ENCODE assay signal across 8 mouse cellular contexts in the genomic region with DNA sequence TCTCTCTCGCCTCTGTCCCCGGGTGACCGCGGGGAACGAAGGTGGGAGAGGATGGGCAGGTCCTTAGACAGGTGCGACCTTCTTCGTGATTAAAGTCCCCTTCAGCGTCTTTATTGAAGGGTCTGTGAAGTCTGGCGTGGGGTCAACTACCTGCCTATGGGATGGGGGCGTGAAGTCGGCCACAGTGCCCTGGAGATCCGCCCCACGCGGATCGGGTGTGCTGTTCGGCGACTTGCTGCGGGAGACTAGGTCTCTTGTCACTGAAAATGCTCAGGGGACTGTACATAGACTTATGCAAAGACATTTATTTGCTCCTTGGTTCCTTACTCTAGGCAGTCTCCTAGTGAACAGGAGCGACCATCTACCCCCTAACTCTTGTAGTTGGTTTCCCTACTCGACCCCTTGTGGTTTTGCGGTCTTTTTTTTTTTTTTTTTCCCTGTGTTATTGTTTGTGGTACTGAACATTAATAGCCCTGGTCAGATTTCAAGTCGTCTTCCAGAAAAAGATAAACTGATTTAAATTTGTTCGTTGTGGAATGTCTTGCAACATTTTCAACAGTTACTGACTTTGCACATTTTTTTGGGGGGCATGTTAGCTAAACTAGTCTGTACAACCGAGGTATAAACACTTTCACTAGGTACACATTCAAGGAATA. TPM values are rescaled to one million over a fixed set of nuclear protein-coding genes. Genes with fewer than 3 reads are reported as not detected.
DNase-seq lines count a peak whose midpoint lies in the region; ATAC-seq and TF ChIP-seq lines count a peak whose summit lies in the region.

No protein-coding gene starts in this region.

- no peaks in the 10 kb centered on the region for H3K36me3 ChIP-seq in heart, postnatal 0 days (replicated peaks; ENCODE audit: control insufficient read depth, insufficient read depth, low read length)
- H3K36me3 ChIP-seq in hindbrain, embryonic 15.5 days: no peaks in the 10 kb centered on the region
- H3K36me3 ChIP-seq in midbrain, embryonic 15.5 days (replicated peaks): no peaks in the 10 kb centered on the region

- TF ChIP-seq POLR2A in bone marrow, adult 2 months (IDR thresholded peaks at IDR 0.05; ENCODE audit: borderline replicate concordance, control insufficient read depth, low read depth, low read length): no peak

- H3K27me3 ChIP-seq in heart, postnatal 0 days (ENCODE audit: control insufficient read depth, insufficient read depth, low read length): no peaks in the 10 kb centered on the region
- H3K27me3 ChIP-seq in hindbrain, embryonic 15.5 days: no peaks in the 10 kb centered on the region
- H3K27me3 ChIP-seq in midbrain, embryonic 15.5 days (replicated peaks): no peaks in the 10 kb centered on the region

- H3K9ac ChIP-seq in heart, postnatal 0 days (replicated peaks; ENCODE audit: low read depth, low read length): peak overlapping the region; percentile 53
- H3K9ac ChIP-seq in hindbrain, embryonic 15.5 days: peak overlapping the region; percentile 84
- peak overlapping the region; percentile 90 for H3K9ac ChIP-seq in midbrain, embryonic 15.5 days

- H3K4me2 ChIP-seq in heart, postnatal 0 days (ENCODE audit: low read depth, low read length): peak overlapping the region; percentile 65
- peak overlapping the region; percentile 83 for H3K4me2 ChIP-seq in hindbrain, embryonic 15.5 days
- peak overlapping the region; percentile 66 for H3K4me2 ChIP-seq in midbrain, embryonic 15.5 days

- H3K27ac ChIP-seq in heart, postnatal 0 days (ENCODE audit: low read depth): peak overlapping the region; percentile 94
- peak overlapping the region; percentile 89 for H3K27ac ChIP-seq in bone marrow, adult 2 months (ENCODE audit: control insufficient read depth, insufficient read depth, low read depth, low read length, poor library complexity)
- peak overlapping the region; percentile 94 for H3K27ac ChIP-seq in hindbrain, embryonic 15.5 days (replicated peaks)
- peak overlapping the region; percentile 94 for H3K27ac ChIP-seq in midbrain, embryonic 15.5 days

- H3K4me3 ChIP-seq in heart, postnatal 0 days (ENCODE audit: low read depth, low read length): peak overlapping the region; percentile 84
- H3K4me3 ChIP-seq in bone marrow, adult 2 months (replicated peaks; ENCODE audit: control insufficient read depth, low read depth, low read length): peak overlapping the region; percentile 92
- peak overlapping the region; percentile 81 for H3K4me3 ChIP-seq in hindbrain, embryonic 15.5 days
- H3K4me3 ChIP-seq in midbrain, embryonic 15.5 days: peak overlapping the region; percentile 78

- WGBS in heart, postnatal 0 days: 3% methylated on average over 24 of the region's 24 CpGs
- under 1% methylated on average over 24 of the region's 24 CpGs for WGBS in bone marrow, adult 2 months
- WGBS in hindbrain, embryonic 15.5 days: 6% methylated on average over 24 of the region's 24 CpGs
- WGBS in midbrain, embryonic 15.5 days: 5% methylated on average over 24 of the region's 24 CpGs

- ATAC-seq in heart, postnatal 0 days (ENCODE audit: insufficient read depth, low read depth): peak; percentile 47
- ATAC-seq in hindbrain, embryonic 15.5 days (ENCODE audit: low FRiP score, low read depth): peak; percentile 77
- ATAC-seq in midbrain, embryonic 15.5 days (replicated peaks): peak; percentile 75

- no peaks in the 10 kb centered on the region for H3K9me3 ChIP-seq in heart, postnatal 0 days (replicated peaks; ENCODE audit: control insufficient read depth, low read length)
- no peaks in the 10 kb centered on the region for H3K9me3 ChIP-seq in hindbrain, embryonic 15.5 days
- no peaks in the 10 kb centered on the region for H3K9me3 ChIP-seq in midbrain, embryonic 15.5 days

- DNase-seq in heart, postnatal 0 days (ENCODE audit: low spot score): no peak
- no peak for DNase-seq in heart, postnatal 14 days
- no peak for DNase-seq in layer of hippocampus, postnatal 25 days (ENCODE audit: extremely low spot score in 1 of 2, low spot score in 1 of 2)
- no peak for DNase-seq in retina, postnatal 1 day
- no peak for DNase-seq in adrenal gland, adult (ENCODE audit: inconsistent age in 2 of 2, low spot score in 1 of 2)

- peak; percentile 17 for TF ChIP-seq EP300 in heart, postnatal 0 days (IDR thresholded peaks at IDR 0.05; ENCODE audit: low read depth)

- H3K4me1 ChIP-seq in heart, postnatal 0 days (ENCODE audit: control insufficient read depth, insufficient read depth): peaks cover 7% of the 10 kb centered on the region
- H3K4me1 ChIP-seq in bone marrow, adult 2 months (ENCODE audit: control insufficient read depth, insufficient read depth, low read length): no peaks in the 10 kb centered on the region; the same call in 1 of the 2 replicates
- H3K4me1 ChIP-seq in hindbrain, embryonic 15.5 days (replicated peaks): peaks cover 16% of the 10 kb centered on the region
- peaks cover 19% of the 10 kb centered on the region for H3K4me1 ChIP-seq in midbrain, embryonic 15.5 days

- no peak for TF ChIP-seq CTCF in heart, postnatal 0 days (IDR thresholded peaks at IDR 0.05; ENCODE audit: low read depth)
- no peak for TF ChIP-seq CTCF in bone marrow, adult 2 months (IDR thresholded peaks at IDR 0.05; ENCODE audit: control insufficient read depth, insufficient read depth, low read length)

- intact Hi-C loops in heart, postnatal 14 days (cut with DNase I): loop anchor here (2.0 to 10.0 kb wide), 4 partner anchors 43 to 259 kb away; partner anchors contain the start of genes Iah1 and Ywhaq

RNA-seq across cellular contexts. Expression of gene Adam17, which starts 0.5 kb away (rescaled TPM):
- total RNA-seq in heart, postnatal 0 days (2014; rRNA removed; ENCODE audit: low replicate concordance): 19.0 and 24.9 TPM in 2 replicates
- polyA plus RNA-seq in heart, postnatal 0 days (2015; fragmentation: Nextera tagmentation; extraction: Ambion mirVana): 16.5 and 16.6 TPM in 2 replicates
- 10 to 100 TPM; 48.4 to 63.3 TPM for total RNA-seq in heart, postnatal 14 days (2021)
- polyA plus RNA-seq in bone marrow, adult 2 months (2011; ENCODE audit: insufficient read depth, insufficient read length, low replicate concordance, missing spikeins): 18.2 and 45.1 TPM in 2 replicates
- polyA plus RNA-seq in hindbrain, embryonic 15.5 days (2015; fragmentation: Nextera tagmentation; extraction: Ambion mirVana): 20.4 and 21.1 TPM in 2 replicates
- polyA plus RNA-seq in midbrain, embryonic 15.5 days (2015; fragmentation: Nextera tagmentation; extraction: Ambion mirVana): 17.3 and 17.5 TPM in 2 replicates
- 10 to 100 TPM; 17.6 to 22.0 TPM for total RNA-seq in layer of hippocampus, postnatal 25 days (2021)

RNA-seq across cellular contexts. Expression of gene Ywhaq, which starts 43.5 kb away (rescaled TPM):
- 158 and 165 TPM in 2 replicates for total RNA-seq in heart, postnatal 0 days (2014; rRNA removed; ENCODE audit: low replicate concordance)
- polyA plus RNA-seq in heart, postnatal 0 days (2015; fragmentation: Nextera tagmentation; extraction: Ambion mirVana): 224 and 234 TPM in 2 replicates
- total RNA-seq in heart, postnatal 14 days (2021): 100 to 1,000 TPM in 1 of 2 experiments, 10 to 100 TPM in 1; 97.2 to 104 TPM
- 42.3 and 84.6 TPM in 2 replicates for polyA plus RNA-seq in bone marrow, adult 2 months (2011; ENCODE audit: insufficient read depth, insufficient read length, low replicate concordance, missing spikeins)
- 1,073 and 1,087 TPM in 2 replicates for polyA plus RNA-seq in hindbrain, embryonic 15.5 days (2015; fragmentation: Nextera tagmentation; extraction: Ambion mirVana)
- 1,072 and 1,086 TPM in 2 replicates for polyA plus RNA-seq in midbrain, embryonic 15.5 days (2015; fragmentation: Nextera tagmentation; extraction: Ambion mirVana)
- 100 to 1,000 TPM; 454 to 540 TPM for total RNA-seq in layer of hippocampus, postnatal 25 days (2021)

RNA-seq across cellular contexts. Expression of gene Iah1, which starts 57.8 kb away (rescaled TPM):
- 41.3 and 59.2 TPM in 2 replicates for total RNA-seq in heart, postnatal 0 days (2014; rRNA removed; ENCODE audit: low replicate concordance)
- 44.8 and 49.0 TPM in 2 replicates for polyA plus RNA-seq in heart, postnatal 0 days (2015; fragmentation: Nextera tagmentation; extraction: Ambion mirVana)
- total RNA-seq in heart, postnatal 14 days (2021): 10 to 100 TPM; 23.0 to 23.3 TPM
- 17.8 and 22.1 TPM in 2 replicates for polyA plus RNA-seq in bone marrow, adult 2 months (2011; ENCODE audit: insufficient read depth, insufficient read length, low replicate concordance, missing spikeins)
- 30.2 and 30.9 TPM in 2 replicates for polyA plus RNA-seq in hindbrain, embryonic 15.5 days (2015; fragmentation: Nextera tagmentation; extraction: Ambion mirVana)
- 27.2 and 27.8 TPM in 2 replicates for polyA plus RNA-seq in midbrain, embryonic 15.5 days (2015; fragmentation: Nextera tagmentation; extraction: Ambion mirVana)
- 10 to 100 TPM; 13.5 to 14.3 TPM for total RNA-seq in layer of hippocampus, postnatal 25 days (2021)
